Mouse (Mus musculus): ENCODE results near the gene Scaf8. TPM values are rescaled to one million over a fixed set of nuclear protein-coding genes. Genes with fewer than 3 reads are reported as not detected.
"Not testable (repeated sequence)": the region's sequence is repeated elsewhere in the genome, so short reads cannot be mapped to it uniquely, and the experiment has no call there.

Scaf8 gene
- 10 to 100 TPM; 51.2 to 51.3 TPM for total RNA-seq (2021)

DNA sequence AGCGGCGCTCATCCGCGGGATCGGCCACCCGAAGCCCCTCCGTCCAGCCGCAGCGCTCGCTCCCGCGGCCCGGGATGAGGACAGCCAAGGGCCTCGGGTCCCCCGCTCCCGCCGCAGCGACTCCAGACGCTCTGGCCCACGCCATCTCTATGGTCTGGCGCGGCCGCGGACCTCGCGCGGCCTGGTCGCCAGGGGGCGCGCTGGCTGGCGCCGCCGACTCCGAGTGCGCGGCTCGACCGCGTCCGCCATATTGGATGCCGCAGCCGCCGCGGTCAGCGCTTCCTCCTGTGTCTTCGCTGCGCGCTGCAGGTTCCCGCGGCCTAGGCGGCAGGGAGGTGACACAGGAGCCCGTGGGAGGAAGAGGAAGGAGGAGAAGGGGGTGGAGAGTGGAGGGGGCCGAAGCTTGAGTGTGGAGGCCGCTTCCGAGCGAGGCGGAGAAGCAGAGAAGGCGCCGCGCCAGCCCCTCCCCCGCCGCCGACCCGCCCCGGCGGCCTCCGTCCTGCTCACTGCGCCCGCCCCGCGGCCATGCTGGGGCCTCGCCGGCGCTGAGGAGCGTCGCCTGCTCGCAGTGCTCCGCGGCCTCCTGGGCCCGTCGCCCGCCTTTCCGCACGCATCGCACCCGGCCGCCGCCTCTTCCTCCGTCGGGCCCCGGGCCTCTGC, at the start of gene Scaf8:
TSS of gene Scaf8 (plus strand) at position 253 of the 660 bp plus-strand sequence.
- peak; percentile 95 for DNase-seq

DNA sequence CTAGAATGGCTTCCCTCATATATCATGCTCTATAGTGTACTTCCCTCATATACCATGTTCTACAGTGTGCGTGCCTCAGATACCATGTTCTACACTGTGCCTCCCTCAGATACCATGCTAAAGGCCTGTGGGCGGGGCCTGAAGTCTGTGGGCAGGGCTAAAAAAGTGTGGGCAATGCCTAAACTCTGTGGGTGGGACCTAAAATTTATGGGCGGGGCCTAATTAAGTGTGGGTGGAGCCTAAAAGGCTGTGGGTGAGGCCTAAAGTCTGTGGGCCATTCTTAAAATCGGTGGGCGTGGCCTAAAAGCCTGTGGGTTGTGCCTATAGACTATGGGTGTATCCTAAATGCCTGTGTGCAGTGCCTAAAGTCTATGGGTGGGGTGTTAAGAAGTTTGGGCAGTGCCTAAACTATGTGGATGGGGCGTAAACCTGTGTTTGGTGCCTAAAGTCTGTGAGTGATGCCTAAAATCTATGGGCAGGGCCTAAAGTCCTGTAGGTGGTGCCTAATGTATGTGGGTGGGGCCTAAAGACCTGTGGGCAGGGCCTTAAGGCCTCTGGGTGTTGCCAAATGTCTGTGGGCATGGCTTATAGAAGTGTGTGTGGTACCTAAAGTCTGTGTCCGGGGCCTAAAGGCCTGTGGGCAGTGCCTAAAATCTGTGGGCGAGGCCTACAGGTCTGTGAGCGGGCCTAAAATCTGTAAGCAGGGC, 39.5 kb upstream of the Scaf8 start:
- no peak for DNase-seq

DNA sequence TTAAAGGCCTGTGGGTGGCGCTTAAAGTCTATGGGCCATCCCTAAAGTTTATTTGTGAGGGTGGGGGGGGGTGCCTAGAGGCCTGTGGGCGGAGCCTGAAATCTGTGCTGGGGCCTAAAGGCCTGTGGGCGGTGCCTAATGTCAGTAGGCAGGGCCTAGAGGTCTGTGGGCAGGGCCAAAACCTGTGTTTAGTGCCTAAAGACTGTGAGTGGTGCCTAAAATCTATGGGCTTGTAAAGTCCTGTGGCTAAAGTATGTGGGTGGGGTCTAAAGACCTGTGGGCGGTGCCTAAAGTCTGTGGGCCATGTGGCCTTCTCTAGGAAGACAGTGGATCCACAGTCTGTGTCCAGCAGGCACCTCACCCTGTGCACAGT, 38.9 kb upstream of the Scaf8 start:
- no peak for DNase-seq

DNA sequence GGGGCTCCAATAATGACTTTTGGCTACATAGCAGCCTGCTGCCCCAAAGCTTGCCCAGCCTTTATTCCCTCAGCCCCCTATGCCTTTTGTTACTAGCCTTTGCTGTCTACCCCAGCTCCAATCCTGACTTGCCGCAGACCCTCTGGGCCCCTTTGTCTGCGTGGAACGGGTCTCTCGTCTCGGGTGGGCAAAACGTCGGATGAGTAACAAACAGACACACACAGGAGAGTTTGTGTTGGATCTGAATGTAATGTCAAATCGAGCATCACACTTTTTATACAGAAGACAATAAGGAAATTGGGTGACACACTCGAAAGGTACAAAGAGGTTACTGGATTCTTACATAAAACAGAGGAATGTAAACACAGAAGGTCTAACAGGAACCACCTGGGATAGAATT, 36.8 kb upstream of the Scaf8 start:
- DNase-seq: not testable (repeated sequence)

DNA sequence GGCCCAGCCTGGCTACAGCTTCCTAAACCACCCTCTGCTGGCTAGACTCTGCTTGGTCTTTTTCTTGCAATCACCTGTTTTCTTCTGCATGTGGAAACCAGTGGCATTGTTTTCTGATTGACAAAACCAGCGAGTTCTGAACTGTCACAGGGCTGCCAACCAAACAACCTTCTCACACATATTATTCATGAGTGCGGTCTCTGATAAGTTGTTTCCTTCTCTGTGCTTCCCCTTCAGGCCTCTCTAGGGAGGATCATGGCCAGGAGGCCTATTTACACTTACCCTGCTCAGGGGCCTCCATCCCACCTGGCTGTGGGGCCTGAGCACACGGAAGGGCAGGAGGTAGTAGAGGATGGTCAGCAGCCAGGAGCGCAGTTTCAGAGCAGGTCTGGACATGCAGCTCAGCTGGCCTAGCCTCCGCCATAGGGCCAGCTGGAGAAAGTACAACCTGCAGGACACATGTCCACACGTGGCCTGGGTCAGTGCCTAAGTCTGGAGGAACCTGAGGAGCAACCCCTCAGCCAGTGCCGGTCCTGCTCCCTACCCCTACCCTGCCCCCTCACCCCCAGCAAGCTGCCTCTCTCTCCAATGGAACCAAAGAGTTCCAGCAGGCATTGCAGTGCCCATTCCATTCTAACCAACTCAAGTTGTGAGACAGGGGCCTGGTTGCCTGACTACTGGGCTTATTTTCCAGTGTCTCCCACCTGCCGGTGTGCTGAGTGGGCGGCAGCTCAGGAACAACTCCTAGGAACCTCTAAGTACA, 34.0 kb upstream of the Scaf8 start:
- DNase-seq: not testable (repeated sequence)

DNA sequence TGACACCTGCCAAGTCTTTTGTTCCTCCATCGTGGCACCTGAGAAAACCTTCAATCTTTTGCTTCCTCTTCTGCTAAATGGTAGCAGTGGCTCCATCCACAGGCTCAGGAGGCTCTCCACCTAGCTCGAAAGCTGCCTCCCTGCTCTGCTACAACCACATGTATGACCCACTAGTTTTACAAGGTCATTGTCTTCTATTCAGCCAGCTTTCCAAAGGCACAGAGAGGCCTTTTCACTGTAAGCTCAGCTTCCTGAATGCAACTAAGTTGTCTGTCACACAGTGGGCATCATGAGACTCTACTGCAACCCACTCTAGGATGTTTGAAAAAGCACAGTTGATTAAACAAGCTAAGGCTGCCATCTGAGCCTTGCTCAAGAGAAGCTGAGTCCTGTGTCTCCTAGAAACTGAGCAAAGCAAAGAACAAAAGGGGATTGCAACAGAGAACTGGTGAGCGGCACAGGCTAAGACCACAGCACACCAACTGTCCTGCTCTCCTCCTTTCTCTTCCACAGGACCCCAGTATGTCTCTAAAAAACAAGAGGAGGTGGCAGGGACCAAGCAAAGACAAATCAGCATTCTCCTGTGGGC, 33.2 kb upstream of the Scaf8 start:
- peak; percentile 55 for DNase-seq

DNA sequence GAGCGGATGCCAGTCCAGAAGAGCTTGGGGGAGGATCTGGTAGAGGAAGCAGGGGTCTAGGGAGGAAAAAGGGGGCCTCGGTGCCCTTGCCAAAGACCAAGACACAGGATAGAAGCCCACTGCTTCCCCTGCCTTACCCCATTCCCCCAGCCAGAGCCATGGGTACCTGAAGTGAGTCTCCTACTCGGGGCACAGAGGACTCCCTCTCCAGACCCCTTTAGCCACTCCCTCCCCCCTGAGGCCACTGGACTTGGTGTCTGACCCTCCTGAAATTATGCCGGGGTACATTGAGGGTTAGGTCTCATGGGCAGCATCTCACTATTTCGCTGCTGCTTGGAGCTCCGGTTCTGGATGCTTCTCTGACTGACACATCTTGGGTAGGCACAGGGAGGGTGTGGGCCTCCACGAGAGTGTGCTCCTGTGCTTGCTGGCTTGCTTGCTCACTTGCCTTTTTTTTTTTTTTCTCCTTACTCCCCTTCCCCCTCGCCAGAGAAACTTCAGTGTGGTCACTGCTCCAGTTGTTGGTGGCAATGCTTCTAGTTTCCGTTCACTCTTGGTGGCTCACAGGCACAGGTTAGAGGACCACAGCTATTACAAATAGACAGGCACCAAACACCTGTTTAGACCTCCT, 32.5 kb upstream of the Scaf8 start:
- DNase-seq: peak; percentile 32

DNA sequence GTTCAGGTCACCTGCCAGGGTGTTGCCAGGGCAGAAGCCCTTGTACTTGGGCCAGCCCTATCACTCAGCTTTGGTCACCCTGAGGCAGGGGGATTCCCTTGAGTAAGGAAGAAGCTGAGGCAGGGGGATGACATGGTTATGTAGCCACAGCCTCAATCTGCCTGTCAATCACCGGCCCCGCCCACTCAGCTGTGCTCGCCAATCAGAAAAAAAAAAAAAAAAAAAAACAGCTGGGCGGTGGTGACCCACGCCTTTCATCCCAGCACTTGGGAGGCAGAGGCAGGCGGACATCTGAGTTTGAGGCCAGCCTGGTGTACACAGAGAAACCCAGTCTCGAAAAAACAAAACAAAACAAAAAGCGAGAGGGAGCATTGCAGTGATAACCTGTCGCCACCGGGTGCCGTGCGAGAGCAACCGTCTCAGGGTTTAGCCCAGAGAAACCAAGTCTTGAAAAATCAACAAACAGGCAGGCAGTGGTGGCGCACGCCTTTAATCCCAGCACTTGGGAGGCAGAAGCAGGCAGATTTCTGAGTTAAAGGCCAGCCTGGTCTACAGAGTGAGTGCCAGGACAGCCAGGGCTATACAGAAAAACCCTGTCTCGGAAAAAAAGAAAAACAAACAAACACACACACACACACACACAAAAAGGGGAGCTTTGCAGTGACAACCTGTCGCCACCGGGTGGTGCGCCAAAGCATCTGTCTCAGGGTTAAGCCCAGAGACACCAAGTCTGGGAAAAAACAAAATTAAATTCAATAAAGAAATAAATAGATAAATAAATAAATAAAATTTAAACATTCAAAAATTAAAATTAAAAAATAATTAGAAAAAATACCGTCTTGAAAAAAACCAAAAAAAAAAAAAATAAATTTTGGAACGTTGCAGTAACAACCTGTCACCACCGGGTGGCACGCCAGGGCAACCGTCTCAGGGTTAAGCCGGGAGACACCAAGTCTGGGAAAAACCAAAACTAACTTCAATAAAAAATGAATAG, 31.7 kb upstream of the Scaf8 start:
- peak; percentile 58 for DNase-seq

DNA sequence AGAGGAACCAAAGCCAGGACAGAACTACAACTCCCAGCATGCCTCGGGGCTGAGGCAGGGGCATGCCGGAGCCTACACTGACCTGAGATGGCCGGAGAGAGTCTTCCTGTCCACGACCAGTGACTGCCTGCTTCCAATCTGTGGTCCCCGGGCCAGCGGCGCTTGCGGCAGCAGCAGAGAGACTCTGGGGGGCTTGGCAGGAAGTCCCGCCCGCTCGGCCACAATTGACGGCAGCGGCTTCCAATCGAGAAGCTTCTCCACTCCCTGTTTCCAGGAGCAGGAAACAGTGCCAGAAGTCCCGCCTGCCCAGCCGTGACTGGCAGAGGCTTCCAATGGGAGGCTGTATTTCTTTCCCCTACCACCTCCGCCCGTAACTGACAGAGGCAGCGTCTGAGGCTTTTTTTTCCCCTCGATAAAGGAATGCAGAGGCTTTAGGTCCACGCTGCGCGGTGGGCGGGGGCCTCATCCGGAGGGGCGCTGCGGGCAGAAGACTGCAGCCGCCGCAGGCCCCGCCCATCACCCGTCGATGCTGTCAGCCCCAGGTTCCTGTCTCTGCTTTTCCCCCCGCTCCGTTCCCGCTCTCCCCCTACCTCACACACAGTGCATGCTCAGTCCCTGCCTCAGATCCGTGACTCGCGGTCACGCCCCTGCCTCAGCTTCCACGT, 30.8 kb upstream of the Scaf8 start:
- DNase-seq: peak; percentile 97

DNA sequence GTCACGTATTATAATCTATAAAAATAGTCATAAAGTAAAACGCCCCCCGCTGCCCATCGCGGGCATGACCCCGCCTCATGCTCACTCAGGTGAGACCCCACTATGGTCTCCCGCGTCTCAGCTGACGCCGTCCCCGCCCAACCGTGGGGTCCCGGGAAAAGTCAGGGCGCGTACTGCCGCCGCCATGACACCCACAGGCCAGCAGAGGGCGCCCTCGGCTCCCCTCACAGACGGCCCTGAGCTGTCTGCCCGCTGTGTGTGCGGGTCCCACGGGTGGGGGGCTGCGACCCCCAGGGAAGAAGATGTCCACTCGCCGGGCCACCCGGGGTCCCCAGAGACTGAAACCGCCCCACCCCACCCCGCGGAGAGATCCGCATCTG, 30.2 kb upstream of the Scaf8 start:
- DNase-seq: peak; percentile 86

DNA sequence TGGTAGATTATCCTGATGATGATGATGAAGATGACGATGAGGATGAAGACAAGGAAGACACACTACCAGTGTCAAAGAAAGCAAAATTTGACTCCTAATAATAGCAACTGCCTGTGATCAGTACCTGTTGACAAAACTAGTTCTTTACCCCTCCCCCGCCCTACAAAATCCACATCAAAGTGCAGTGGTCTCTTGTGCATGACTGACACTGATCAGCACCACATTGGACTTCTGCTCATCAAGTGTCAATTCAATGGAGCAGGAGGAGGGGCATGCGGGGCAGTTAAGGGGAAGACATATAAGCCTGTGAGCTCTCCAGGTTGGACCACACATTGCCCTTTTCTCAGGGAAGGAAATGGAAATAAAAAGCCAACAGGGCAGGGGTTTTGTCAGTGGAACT, 29.6 kb upstream of the Scaf8 start:
- DNase-seq: no peak

DNA sequence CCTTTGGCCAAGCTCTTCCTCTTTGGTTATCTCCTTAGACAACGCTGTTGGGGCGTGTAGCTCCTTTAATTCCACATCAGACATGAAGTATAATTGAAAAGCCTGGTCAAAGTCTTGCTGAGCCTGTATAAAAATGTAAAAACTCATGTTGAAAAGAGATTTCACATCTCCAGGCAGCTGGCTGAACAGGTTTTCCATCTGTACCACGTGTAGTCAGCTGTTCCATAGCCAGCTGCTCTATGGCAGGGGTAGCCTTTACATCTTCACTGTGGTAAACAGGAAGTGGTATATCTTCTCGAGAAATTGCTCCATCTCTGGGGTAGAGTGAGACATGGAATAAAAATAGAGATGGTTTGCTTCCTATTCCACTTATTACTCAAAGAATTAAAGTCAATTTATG, 22.1 kb upstream of the Scaf8 start:
- no peak for DNase-seq

DNA sequence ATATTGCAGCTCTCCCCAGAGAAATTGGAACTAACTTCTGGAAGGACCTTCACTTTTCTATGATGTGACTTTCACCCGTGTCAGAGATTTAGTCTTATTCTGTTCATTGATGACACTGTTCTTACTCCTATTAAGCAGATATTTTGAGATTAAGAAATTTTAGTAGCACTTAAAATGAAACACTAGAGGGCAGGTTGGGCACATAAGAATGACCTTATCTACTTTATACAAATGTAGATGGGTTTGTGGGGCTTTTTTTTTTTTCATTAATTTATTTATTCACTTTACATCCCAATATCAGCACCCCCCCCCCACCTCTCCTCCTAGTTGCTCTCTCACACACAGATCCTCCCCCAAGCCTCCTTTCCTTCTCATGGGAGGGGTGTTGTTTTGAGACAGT, 15.5 kb upstream of the Scaf8 start:
- DNase-seq: not testable (repeated sequence)

DNA sequence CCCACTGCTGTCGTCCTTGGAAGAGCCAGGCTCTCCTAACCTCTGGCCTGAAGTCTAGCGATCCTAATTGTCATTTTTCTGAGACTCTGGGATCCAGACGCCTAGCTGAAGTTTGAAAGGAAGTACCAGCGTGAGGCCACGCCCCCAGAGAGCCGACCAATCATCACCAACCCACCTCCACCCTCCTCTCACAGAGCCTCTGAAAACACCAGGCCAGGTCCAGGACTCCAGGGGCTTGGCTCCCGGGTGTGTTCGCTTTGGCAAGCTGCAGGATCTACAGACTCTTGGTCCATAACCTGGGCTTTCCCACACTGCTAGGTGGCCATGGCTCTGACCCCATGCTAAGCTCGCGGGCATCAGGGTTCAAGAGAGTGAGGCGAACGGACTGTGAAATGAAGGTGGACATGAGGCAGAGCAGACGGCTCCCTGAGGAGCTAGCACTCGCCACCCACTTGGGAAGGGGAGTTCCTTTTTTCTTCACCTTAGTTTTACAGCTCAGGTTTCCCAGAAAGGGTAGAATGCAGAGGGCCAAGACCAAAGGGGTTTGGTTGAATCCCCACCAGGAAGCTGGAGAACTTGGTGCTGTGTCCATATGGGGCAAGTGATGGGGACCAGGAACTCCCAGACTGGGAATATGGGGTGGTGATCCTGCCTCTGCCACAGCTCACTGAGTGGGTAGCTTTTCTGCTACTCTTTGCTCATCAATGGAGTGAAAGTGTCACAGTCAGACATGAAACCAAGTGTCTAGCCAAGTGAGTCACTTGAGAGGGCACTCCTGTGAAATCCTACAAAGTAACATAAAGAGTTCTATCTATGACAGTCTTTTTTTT, 12.2 kb upstream of the Scaf8 start:
- DNase-seq: peak; percentile 70

DNA sequence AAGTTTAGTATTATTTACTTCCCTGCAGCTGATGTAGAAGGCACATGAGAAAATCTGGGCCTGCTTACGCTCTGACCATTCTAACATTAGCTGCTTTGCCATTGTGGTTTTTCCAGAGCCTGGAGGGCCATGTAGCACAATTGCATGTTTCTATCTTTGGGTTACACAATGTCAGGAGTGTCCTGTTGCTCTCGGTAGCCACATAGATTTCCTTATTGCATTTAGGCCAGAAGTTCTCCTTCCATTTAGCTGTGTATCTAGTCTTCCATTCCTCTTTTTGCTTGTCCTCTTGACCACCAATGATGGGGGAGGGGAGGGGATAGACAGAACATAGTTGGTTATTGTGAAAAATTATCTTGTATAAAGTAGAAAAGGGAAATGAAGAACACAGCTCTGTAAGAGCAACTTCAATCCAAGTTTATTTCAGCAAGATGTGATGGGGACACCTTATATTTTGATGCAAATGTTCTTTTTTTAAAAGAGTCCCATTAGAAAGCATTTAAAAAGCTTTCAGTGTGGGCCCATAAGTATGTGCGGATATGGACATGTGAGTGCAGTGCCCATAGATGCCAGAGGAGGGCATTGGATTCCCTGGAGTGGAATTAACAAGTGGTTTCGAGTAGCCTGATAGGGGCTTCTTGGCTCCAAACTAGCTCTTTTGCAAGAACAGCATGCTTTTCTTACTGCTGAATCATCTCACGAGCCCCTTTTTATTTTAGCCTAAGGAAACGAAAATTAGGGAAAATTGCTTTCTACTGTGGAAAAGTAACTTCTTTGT, 10.4 kb upstream of the Scaf8 start:
- DNase-seq: no peak

DNA sequence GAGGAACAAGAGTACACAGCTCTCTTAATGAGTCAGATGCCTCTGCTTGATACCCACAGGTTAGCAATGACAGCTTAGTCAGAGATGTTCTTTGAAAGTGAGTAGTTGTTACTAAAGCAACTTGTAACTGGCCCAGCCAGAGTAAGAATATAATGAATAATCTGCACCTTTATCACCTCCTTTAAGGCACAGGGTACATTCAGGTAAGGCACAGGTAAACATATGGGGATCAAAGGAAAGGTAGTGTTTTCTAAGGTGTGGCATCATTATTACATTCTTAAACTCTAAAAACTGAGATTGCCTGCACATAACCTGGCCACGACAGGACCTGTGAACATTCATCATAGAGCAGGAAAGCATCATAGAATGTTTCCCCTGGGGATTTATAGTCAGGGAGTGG, 9.8 kb upstream of the Scaf8 start:
- no peak for DNase-seq

DNA sequence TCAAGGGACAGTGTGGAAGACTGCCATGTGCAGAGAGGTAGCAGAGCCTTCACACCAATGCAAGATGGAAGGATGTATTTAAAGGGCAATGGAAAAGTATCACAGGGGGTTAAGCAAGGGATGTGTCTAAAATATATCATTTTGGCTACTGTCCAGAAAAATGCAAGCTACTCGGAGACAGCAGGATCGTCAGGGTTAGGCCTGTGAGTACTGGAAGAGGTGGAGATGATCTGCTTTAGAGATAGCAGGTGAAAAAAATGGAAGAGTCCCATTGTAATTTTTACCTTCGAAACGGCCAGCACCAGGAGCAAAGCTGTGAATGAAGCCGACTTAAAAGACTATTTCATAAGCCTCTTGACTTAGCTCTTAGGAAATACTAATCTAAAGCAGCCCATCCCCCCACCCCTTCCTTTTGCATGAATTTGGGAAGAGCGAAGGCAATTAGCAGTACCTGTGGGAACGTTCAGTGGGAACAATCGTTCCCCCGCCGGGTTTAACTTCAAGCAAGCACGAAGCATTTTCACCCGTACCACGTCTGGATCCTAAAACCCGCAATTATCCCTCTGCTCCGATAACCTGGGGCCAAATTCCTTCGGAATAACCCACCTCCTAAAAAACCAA, 925 bp upstream of the Scaf8 start:
- no peak for DNase-seq

DNA sequence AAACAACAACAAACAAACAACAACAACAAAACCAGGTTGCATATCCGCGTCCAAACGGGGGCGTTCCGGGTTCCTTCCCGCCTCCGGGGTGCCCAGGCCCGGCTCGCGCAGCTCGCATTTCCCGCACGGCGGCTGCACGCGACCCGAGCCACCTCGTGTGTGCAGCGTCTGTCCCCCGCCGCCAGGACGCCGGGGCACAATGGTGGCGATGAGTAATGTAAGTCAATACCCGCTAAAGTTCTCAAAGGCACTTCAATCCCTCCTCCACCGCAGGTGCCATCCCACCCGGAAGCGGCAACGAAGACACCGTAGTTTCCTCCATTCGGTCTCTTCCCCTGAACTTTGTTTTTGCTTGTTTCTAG, 433 bp upstream of the Scaf8 start:
- no peak for DNase-seq
